Mouse (Mus musculus) urinary bladder, postnatal 25 days (tissue): ENCODE results near the gene Prop1.

ENCODE experiments used
- DNase-seq: peaks from one replicate; pipeline ENCODE4 v3.0.0; 2022; ENCODE audit warnings: low spot score

The Prop1 gene

GRCm38 (mm10) chr11:50953665-50954064, at the start of gene Prop1:
Prop1 (minus strand) TSS chr11:50953765.
- no peak for DNase-seq

GRCm38 (mm10) chr11:51003296-51003695, 49.7 kb upstream of the Prop1 start, which contains the start of gene Olfr51:
Olfr51 (plus strand) TSS chr11:51003596.
- DNase-seq: no peak

DNA sequence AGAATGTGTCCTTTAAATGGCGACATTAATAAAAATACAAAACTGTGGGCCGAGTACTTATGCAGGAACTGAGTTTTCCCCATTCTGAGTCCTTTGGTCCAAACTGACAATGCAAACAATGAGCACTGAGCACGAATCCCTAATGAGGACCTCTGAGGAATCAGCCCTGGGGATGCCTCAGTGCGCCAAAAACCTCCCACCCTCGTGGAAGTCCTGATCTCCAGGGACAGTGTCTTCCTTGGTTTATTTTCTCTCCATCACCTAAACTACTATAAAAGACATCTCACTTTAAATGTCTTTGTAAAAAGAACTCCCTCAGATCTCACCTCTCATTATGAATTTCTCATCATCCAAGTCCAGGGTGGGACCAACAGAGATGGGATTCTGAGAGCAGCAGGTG, 28.1 kb upstream of the Prop1 start, which contains the start of gene Olfr1377:
Gene Olfr1377, plus strand, starts transcription at position 301 of the 400 bp plus-strand sequence.
- no peak for DNase-seq

- no peak for DNase-seq
These were observed 23.7 kb upstream of the Prop1 start for GRCm38 (mm10) chr11:50977216-50977615.

GRCm38 (mm10) chr11:50966230-50966629, 12.7 kb upstream of the Prop1 start, which contains the start of gene Olfr1378:
Olfr1378 (plus strand) TSS chr11:50966530.
- no peak for DNase-seq

DNA sequence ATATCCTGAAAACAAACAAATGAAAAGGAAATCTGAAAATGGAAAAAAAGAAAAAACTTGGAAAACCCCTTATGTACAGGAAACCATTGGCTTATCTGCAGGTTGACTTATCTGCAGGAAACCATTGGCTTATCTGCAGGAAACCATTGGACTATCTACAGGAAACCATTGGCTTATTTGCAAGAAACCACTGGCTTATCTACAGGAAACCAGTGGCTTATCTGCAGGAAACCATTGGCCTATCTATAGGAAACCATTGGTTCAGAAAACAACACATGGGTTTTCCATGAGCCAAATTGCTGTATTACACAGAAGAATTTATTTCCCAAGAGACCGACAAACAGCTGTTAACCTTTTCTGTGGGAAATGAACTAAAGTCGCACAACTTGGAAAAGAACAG, 11.3 kb upstream of the Prop1 start:
- no peak for DNase-seq

GRCm38 (mm10) chr11:50952290-50952689, 1.3 kb downstream of the Prop1 start:
- no peak for DNase-seq

- no peak for DNase-seq
These were observed 10.1 kb downstream of the Prop1 start, which contains the start of gene 4933414I15Rik for GRCm38 (mm10) chr11:50943506-50943905. 4933414I15Rik (minus strand) TSS chr11:50943765.

- no peak for DNase-seq
These were observed 11.2 kb downstream of the Prop1 start for GRCm38 (mm10) chr11:50942386-50942785.

- DNase-seq: no peak
These were observed 13.8 kb downstream of the Prop1 start for GRCm38 (mm10) chr11:50939621-50940366.

DNA sequence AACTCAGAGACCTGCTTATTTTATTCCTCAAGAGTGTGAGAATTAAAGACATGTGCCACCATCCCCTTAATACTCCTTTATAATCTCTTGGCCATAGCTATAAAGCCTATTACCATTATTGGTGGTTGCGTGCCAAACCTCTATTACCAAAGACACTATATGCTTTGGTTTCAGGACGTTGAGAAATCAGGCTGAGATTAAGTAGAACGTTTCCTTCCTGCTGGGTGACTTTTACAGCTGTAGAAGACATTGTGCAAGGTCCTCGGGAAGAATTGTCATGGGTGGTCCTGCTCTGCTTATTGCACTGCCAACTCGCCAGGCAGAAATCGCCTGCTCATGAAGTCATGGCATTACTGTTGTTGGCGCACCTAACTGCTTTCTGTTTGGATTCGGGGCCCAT, 15.1 kb downstream of the Prop1 start:
- DNase-seq: no peak

DNA sequence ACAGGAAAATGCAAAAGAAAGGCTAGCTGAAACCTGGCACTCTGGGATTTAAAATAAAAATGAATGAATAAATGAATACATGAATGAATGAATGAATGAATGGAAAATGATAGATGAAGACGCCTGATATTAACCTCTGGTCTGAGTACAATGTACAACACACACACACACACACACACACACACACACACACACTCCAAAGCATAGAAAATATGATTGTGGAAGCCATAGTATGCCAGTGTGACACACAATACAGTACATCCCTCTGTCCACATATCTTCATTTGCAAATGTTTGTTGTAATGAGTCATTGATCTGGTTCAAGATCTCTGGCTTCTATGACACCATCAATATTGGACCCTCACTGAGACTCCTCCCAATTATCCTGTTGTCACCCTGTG, 21.5 kb downstream of the Prop1 start:
- no peak for DNase-seq

DNA sequence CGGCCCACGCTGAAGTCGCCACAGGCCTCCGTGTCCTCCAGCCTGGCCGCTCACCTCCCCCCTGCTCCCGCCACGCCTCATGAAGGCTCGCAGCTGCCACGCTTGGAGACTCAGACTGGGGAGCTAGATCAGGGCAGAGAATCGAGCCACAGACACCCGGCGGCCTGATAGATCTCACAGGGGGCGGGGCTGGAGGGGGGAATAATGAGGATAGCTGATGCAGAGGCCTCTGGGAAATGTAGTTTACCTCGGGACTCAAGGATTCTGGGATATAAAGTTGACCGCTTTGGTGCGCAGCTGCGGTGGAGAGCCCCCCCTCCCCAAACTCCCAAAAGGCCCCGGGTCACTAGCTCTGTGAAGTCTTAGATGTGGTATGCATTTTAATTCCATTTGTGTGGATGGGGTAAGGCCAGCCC, 22.1 kb downstream of the Prop1 start, which contains the start of gene Zfp354b:
Gene Zfp354b, minus strand, starts transcription at position 183 of the 416 bp plus-strand sequence.
- peak; percentile 60 for DNase-seq

DNA sequence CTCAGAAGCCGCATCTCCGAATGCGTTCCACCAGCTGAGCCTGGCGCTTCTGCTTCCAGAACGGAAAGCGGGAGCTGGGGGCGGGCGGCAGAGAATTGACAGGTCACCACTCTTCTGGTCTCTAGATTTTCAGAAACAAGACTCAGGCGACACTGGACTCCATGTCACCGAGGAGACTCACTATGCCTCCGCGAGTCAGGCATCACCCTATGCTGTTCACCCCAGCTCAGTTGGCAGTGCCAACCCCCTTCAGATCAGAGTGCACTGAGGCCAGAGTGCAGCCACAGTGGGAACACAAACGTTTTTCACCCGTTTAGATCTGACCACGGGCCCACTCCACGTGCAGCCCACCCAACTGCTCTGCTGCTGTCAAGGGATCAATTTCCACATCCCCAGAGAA, 22.5 kb downstream of the Prop1 start:
- peak; percentile 15 for DNase-seq

DNA sequence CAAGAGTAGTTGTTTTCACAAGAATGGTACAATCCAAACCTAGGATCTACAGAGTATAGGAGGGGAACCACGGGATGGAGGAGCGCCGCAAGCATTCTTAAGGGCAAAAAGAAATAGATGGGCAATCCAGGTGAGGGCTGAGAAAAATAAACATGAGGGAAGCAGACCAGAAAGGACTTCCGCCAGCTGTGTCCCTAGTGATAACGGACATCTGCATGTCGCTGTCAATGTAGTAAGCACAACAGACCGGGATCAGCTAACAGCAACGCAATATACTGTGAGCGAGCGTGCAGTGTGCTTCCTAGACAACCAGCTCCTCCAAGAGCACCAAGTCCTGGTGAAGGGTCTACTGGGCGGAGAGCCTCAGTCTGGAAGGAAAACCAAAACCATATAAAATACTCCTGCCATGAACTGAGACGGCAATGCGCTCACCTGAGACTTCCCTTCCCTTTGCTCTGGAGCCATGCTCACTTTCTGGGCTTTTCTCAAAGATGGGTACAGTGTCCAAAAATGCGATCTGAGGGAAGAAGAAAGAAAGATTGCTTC, 23.0 kb downstream of the Prop1 start:
- no peak for DNase-seq

GRCm38 (mm10) chr11:50915671-50916320, 37.8 kb downstream of the Prop1 start, which contains the start of gene Zfp2:
Zfp2 (minus strand) TSS chr11:50916165.
- DNase-seq: peak; percentile 81

DNA sequence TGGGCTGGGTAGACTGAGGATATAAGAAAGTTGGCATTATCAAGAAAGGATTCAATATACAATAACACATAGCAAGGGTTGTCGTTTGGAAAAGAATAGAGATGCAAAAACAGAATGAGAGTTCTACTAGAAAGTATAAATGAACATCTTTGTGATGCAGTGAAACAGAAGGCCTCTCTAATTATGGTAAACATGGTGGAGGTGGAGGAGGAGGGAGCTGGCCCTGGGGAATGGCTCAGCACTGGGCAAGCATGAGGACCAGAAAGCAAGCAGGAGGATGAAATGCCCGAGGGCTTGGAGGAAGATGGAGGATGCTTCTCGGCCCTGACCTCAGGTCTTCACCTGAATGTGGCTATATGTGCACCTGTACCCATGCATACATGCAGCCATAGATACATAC, 39.1 kb downstream of the Prop1 start:
- no peak for DNase-seq

GRCm38 (mm10) chr11:50913301-50913700, 40.3 kb downstream of the Prop1 start:
- DNase-seq: no peak

DNA sequence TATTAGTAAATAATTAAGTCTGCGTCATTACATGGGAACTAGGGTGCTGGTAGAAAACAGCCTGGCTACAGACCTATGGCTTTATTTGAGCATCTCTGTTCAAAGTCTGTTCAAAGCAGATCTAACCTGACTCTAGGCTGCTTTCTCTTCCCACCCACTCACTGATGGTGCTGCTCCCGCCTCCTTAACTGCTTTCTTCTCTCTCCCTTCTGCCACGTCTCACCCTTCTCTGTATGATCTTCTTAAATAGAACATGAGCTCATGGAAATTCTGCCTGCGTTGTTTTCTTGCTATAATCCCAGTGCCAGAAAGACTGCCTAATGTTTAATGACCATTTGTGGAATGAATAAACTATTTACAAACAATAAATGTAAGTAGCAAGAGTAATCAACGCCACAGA, 45.4 kb downstream of the Prop1 start:
- no peak for DNase-seq
